Mouse (Mus musculus) left cerebral cortex, adult 8-10 months (tissue): ENCODE measurements around the gene Spag5. TPM values are rescaled to one million over a fixed set of nuclear protein-coding genes. Genes with fewer than 3 reads are reported as not detected.
A peak's percentile ranks its signal among the peaks of the same experiment; 100 is the strongest.

ENCODE experiments used
- DNase-seq, 2 experiments: peaks; one replicate each; pipeline ENCODE4 v3.0.0; 2022; ENCODE audit warnings: low spot score in 2 of 2
- total RNA-seq, 4 experiments: library from RNA; stranded (reverse); gene quantifications; 2 replicates each; pipeline ENCODE4 v1.2.4; 2022

Spag5 gene
- total RNA-seq, 4 experiments from 2014 or later: 6.8 to 11.9 (median 7.1) TPM

- no peak for DNase-seq
Observed at GRCm38 (mm10) chr11:78349441-78350358, 48.4 kb downstream of the Spag5 start.

GRCm38 (mm10) chr11:78353081-78353480 lies 51.8 kb downstream of the Spag5 start:
- DNase-seq: no peak

GRCm38 (mm10) chr11:78354905-78355304 lies 53.6 kb downstream of the Spag5 start:
- DNase-seq: no peak

GRCm38 (mm10) chr11:78355471-78356238 lies 54.3 kb downstream of the Spag5 start:
- DNase-seq: no peak

GRCm38 (mm10) chr11:78358330-78359007 lies 57.1 kb downstream of the Spag5 start:
- DNase-seq: no peak

- DNase-seq: peak in 1 of 2 experiments; percentile 44
Observed at GRCm38 (mm10) chr11:78360125-78360788, 58.9 kb downstream of the Spag5 start.

GRCm38 (mm10) chr11:78360789-78361131 lies 59.4 kb downstream of the Spag5 start:
- DNase-seq: no peak

- DNase-seq: no peak
Observed at GRCm38 (mm10) chr11:78363309-78364007, 62.1 kb downstream of the Spag5 start.

GRCm38 (mm10) chr11:78364103-78364502 lies 62.8 kb downstream of the Spag5 start:
- DNase-seq: no peak

GRCm38 (mm10) chr11:78367456-78368225 lies 66.3 kb downstream of the Spag5 start:
- DNase-seq: no peak

GRCm38 (mm10) chr11:78370389-78370788 lies 69.1 kb downstream of the Spag5 start:
- DNase-seq: no peak

- no peak for DNase-seq
Observed at GRCm38 (mm10) chr11:78371711-78372110, 70.4 kb downstream of the Spag5 start.

Other genes starting within 250 kb of the Spag5 start
- 10 to 100 TPM; 17.3 to 20.1 (median 17.7) TPM for gene Eral1, start 221.1 kb upstream of the Spag5 start, total RNA-seq
- gene Fam222b, start 206.9 kb upstream of the Spag5 start, total RNA-seq: 10 to 100 TPM; 24.6 to 27.7 (median 26.9) TPM
- gene Traf4, start 135.9 kb upstream of the Spag5 start, total RNA-seq: 1 to 10 TPM; 5.9 to 9.4 (median 9.0) TPM
- gene Nek8, start 124.9 kb upstream of the Spag5 start, total RNA-seq: 1 to 10 TPM; 2.0 to 4.3 (median 2.8) TPM
- gene Tlcd1, start 124.8 kb upstream of the Spag5 start, total RNA-seq: 10 to 100 TPM; 24.8 to 34.9 (median 28.4) TPM
- 100 to 1,000 TPM; 678 to 790 (median 743) TPM for gene Rpl23a, start 117.9 kb upstream of the Spag5 start, total RNA-seq
- 10 to 100 TPM; 23.9 to 29.6 (median 26.2) TPM for gene Rab34, start 113.1 kb upstream of the Spag5 start, total RNA-seq
- 1 to 10 TPM; 5.9 to 7.4 (median 6.8) TPM for gene Proca1, start 108.1 kb upstream of the Spag5 start, total RNA-seq
- gene Sdf2, start 55.8 kb upstream of the Spag5 start, total RNA-seq: 10 to 100 TPM; 54.1 to 66.1 (median 59.1) TPM
- gene Supt6, start 55.5 kb upstream of the Spag5 start, total RNA-seq: 100 to 1,000 TPM in 2 of 4 experiments, 10 to 100 TPM in 2; 98.7 to 102 (median 100) TPM
- 100 to 1,000 TPM; 172 to 181 (median 177) TPM for gene 2610507B11Rik, start 39.8 kb upstream of the Spag5 start, total RNA-seq
- 10 to 100 TPM; 12.0 to 15.3 (median 13.3) TPM for gene BC030499, start 10.7 kb upstream of the Spag5 start, total RNA-seq
- gene Aldoc, start 21.4 kb downstream of the Spag5 start, total RNA-seq: 100 to 1,000 TPM; 784 to 869 (median 811) TPM
- 10 to 100 TPM; 57.1 to 62.1 (median 59.4) TPM for gene Pigs, start 26.9 kb downstream of the Spag5 start, total RNA-seq
- 10 to 100 TPM; 28.5 to 34.5 (median 30.6) TPM for gene Unc119, start 42.0 kb downstream of the Spag5 start, total RNA-seq
- under 1 TPM in 2 of 4 experiments, not detected in 2; 0.11 to 0.19 TPM for gene Foxn1, start 85.0 kb downstream of the Spag5 start, total RNA-seq
- gene Slc13a2, start 120.7 kb downstream of the Spag5 start, total RNA-seq: not detected
- 10 to 100 TPM in 3 of 4 experiments, 1 to 10 TPM in 1; 8.2 to 15.4 (median 12.2) TPM for gene Slc46a1, start 164.2 kb downstream of the Spag5 start, total RNA-seq
- 10 to 100 TPM; 32.1 to 36.7 (median 33.1) TPM for gene Sarm1, start 196.2 kb downstream of the Spag5 start, total RNA-seq
- 10 to 100 TPM; 73.4 to 86.0 (median 77.9) TPM for gene Vtn, start 197.6 kb downstream of the Spag5 start, total RNA-seq
- gene Sebox, start 201.9 kb downstream of the Spag5 start, total RNA-seq: 1 to 10 TPM; 1.3 to 2.1 (median 1.6) TPM
- gene Tmem199, start 210.6 kb downstream of the Spag5 start, total RNA-seq: 10 to 100 TPM; 39.4 to 42.9 (median 41.8) TPM
- 100 to 1,000 TPM; 116 to 125 (median 118) TPM for gene Poldip2, start 210.7 kb downstream of the Spag5 start, total RNA-seq
- gene Tnfaip1, start 234.8 kb downstream of the Spag5 start, total RNA-seq: 10 to 100 TPM; 32.8 to 36.6 (median 34.2) TPM
- gene Ift20, start 234.8 kb downstream of the Spag5 start, total RNA-seq: 10 to 100 TPM; 79.7 to 81.6 (median 80.9) TPM
- gene Tmem97, start 249.2 kb downstream of the Spag5 start, total RNA-seq: 10 to 100 TPM; 23.7 to 29.6 (median 26.6) TPM